Mouse (Mus musculus) lung, postnatal 0 days (tissue): ENCODE measurements around the gene Dnase1l3.

Source experiments
- CTCF ChIP-seq: IDR thresholded peaks from 2 replicates; pipeline ENCODE4 v1.5.1; 2016; ENCODE audit warnings: antibody characterized with exemption, mild to moderate bottlenecking
- EP300 ChIP-seq: IDR thresholded peaks from 2 replicates; pipeline ENCODE4 v1.6.1; 2016; ENCODE audit warnings: antibody characterized with exemption, mild to moderate bottlenecking, control low read depth

DNA sequence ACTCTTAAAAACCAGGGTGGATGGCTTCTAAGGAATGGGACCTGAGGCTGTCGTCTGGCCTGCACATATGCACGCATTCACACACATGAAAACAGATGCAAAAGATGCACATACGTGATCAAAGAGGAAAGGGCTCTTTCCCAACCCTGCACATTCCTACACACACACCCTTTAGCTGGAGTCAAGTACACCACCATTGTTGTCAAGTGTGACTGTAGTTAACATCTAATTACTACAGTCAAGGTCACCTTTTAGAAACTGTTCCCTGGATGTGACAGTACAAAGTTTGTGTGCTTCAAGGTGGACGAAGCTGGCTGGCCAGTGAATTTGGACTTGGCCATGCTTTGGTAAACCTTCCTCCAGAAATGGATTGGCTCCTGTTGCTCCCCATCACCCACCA is 62.2 kb downstream of the Dnase1l3 start:
- TF ChIP-seq CTCF (no peak), EP300 (no peak)
